Mouse (Mus musculus): ENCODE data around the gene Gsto2. TPM values are rescaled to one million over a fixed set of nuclear protein-coding genes. Genes with fewer than 3 reads are reported as not detected.

The Gsto2 gene
- polyA plus RNA-seq, 1 experiment = not detected

DNA sequence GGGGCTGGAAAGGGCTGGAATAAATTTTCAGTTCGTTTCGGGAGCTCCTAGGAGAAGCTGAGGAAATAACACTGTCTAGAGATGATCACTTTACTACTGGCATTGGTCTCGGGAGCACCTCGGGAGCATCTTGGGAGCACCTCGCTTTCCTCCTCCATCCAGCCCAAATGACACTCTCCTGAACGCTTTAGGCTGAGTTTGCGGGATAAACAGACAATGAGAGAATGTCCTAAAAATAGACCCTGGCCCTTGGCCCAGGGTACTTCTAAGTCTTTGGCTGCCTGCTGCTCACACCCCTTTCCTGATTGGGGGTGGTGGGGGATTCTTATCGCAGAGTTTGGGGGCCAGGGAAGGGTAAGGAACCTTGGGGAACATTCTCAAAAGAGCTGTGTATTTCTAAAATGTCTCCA is 54.6 kb downstream of the Gsto2 start:
- Histone ChIP-seq H3K4me3 (ENCODE audit: insufficient read depth, low read depth, low read length) (no peak overlapping the region), H3K27ac (ENCODE audit: insufficient read depth, low read depth, low read length) (no peak overlapping the region), H3K4me1 (ENCODE audit: control insufficient read depth, insufficient read depth, low read length) (peaks cover 7% of the 10 kb centered on the region)
- WGBS = 1% methylated on average over 8 of the region's 8 CpGs
- no peak for TF ChIP-seq POLR2A (IDR thresholded peaks at IDR 0.05; ENCODE audit: insufficient read depth, low read depth, low read length)
- TF ChIP-seq CTCF (IDR thresholded peaks at IDR 0.05; ENCODE audit: insufficient read depth, low read depth, low read length) = no peak

DNA sequence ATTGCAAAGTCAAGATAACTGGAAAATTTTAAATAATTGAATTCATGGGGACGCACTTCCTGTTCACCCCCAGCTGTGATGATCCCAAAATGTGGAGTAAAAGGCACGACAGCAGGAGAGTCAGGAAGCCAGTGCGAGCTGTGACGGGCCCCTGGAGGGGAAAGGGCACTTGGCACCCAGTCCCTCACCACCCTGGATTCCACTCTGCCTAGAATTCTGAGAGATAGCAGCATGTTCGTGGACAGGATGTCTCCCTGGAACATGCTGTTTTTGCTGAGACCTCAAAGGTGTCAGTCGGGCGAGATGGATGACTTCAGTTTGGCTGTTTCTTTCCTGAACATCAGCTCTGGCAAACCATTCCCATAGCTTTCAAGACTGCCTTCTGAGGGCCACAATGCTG is 60.5 kb downstream of the Gsto2 start:
- Histone ChIP-seq H3K4me3 (ENCODE audit: insufficient read depth, low read depth, low read length) (no peak overlapping the region), H3K27ac (ENCODE audit: insufficient read depth, low read depth, low read length) (no peak overlapping the region), H3K4me1 (ENCODE audit: control insufficient read depth, insufficient read depth, low read length) (no peaks in the 10 kb centered on the region)
- TF ChIP-seq CTCF (IDR thresholded peaks at IDR 0.05; ENCODE audit: insufficient read depth, low read depth, low read length) (no peak), POLR2A (IDR thresholded peaks at IDR 0.05; ENCODE audit: insufficient read depth, low read depth, low read length) (no peak)
- 87% methylated on average over 7 of the region's 7 CpGs for WGBS

DNA sequence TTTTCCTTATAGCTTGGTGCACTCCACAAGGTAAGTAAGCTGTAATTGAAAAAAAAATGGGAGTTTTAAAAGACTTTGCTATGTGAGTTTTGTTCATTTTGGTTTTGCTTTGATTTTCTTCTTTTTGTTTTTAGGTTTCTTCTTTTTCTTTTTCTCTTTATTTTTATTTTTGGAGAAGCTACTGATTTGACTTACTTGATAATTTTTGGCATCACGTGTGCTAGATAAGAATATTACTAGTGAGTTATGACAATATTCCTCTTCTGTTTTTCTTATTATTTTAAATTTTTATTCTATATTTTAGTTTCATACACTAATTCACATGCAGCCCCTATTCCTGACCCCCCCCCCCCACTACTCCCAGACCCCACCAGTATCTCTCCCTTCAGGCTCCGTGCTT is 61.7 kb downstream of the Gsto2 start:
- 94% methylated on average over 2 of the region's 2 CpGs for WGBS
- TF ChIP-seq CTCF (IDR thresholded peaks at IDR 0.05; ENCODE audit: insufficient read depth, low read depth, low read length) (no peak), POLR2A (IDR thresholded peaks at IDR 0.05; ENCODE audit: insufficient read depth, low read depth, low read length) (no peak)
- H3K4me3 ChIP-seq (ENCODE audit: insufficient read depth, low read depth, low read length) = no peak overlapping the region
- no peak overlapping the region for H3K27ac ChIP-seq (ENCODE audit: insufficient read depth, low read depth, low read length)
- H3K4me1 ChIP-seq (ENCODE audit: control insufficient read depth, insufficient read depth, low read length) = no peaks in the 10 kb centered on the region

DNA sequence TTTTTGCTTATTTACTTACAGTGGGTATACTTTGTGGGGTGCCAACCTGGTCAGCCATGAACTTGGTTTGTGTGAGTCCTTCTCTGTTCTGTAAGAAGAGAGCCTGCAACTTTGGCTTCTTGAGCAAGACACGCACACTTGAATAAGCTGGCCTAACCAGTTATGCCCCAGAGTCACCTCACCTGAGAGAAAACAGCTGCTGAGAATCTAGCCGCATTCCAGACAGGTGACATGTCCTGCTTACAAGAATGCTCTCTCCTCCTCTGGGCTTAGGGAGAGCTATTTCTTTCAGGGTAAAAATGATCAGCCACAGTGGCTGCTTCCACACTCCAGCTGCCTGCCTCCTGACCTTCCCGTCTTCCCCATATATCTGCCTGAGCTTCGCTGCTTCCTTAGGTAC is 63.7 kb downstream of the Gsto2 start:
- no peak overlapping the region for H3K27ac ChIP-seq (ENCODE audit: insufficient read depth, low read depth, low read length)
- TF ChIP-seq POLR2A (IDR thresholded peaks at IDR 0.05; ENCODE audit: insufficient read depth, low read depth, low read length) (no peak), CTCF (IDR thresholded peaks at IDR 0.05; ENCODE audit: insufficient read depth, low read depth, low read length) (no peak)
- WGBS = 94% methylated on average over 4 of the region's 4 CpGs
- no peak overlapping the region for H3K4me3 ChIP-seq (ENCODE audit: insufficient read depth, low read depth, low read length)
- H3K4me1 ChIP-seq (ENCODE audit: control insufficient read depth, insufficient read depth, low read length) = no peaks in the 10 kb centered on the region

DNA sequence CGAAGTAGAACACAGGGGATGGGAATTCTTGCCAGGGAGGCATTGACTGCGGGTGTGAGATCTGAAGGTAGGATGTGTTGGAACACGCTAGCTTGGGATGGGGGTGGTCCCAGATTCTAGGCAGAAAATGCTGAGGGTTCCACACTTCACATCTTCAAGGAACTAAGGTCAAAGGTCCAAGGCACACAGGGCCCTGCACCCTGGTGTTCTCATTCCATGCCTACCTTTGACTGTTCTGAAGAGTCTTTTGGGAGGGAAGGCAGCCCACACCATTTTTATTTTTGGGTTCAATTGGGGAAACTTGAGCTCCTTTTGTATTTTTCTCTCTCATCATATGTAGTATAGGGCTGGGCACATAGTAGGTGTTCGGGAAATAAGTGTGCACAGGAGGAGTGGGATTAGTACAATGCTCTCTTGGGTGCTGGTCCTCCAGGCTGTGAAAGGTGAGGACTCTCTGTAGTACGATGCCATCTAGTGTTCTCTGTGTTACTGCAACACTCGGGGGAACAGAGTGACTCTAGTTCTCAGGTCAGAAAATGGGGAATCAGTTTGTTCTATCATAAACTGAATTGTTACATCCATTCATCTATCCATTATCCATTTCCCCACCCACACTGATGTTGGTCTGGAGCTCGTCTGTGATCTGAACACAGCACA is 66.8 kb downstream of the Gsto2 start:
- TF ChIP-seq POLR2A (IDR thresholded peaks at IDR 0.05; ENCODE audit: insufficient read depth, low read depth, low read length) = no peak
- TF ChIP-seq CTCF (IDR thresholded peaks at IDR 0.05; ENCODE audit: insufficient read depth, low read depth, low read length) = no peak
- Histone ChIP-seq H3K27ac (ENCODE audit: insufficient read depth, low read depth, low read length) (no peak overlapping the region), H3K4me3 (ENCODE audit: insufficient read depth, low read depth, low read length) (no peak overlapping the region), H3K4me1 (ENCODE audit: control insufficient read depth, insufficient read depth, low read length) (no peaks in the 10 kb centered on the region)
- WGBS = 41% methylated on average over 7 of the region's 7 CpGs

DNA sequence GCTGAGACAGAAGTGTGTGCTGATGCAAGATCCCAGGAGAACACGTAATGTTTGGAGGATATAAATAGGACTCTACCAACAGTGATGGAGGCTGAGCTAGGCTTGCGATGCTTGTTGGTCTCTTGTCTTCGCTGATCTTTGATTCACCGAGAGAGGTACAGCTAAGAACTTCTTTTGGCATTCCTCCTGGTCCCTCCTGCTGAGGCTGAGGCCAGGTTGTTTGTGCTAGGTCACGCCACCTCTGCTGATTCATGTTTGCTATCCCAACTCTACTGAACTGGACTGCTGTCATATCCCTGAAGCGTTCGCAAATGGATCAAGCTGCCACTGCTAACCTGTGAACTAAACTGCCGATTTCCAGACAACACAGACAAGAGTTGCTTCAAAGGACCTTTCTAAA is 68.8 kb downstream of the Gsto2 start:
- H3K4me1 ChIP-seq (ENCODE audit: control insufficient read depth, insufficient read depth, low read length) = peaks cover 12% of the 10 kb centered on the region
- H3K4me3 ChIP-seq (ENCODE audit: insufficient read depth, low read depth, low read length) = no peak overlapping the region
- WGBS = 93% methylated on average over 8 of the region's 8 CpGs
- TF ChIP-seq POLR2A (IDR thresholded peaks at IDR 0.05; ENCODE audit: insufficient read depth, low read depth, low read length) (no peak), CTCF (IDR thresholded peaks at IDR 0.05; ENCODE audit: insufficient read depth, low read depth, low read length) (no peak)
- no peak overlapping the region for H3K27ac ChIP-seq (ENCODE audit: insufficient read depth, low read depth, low read length)

DNA sequence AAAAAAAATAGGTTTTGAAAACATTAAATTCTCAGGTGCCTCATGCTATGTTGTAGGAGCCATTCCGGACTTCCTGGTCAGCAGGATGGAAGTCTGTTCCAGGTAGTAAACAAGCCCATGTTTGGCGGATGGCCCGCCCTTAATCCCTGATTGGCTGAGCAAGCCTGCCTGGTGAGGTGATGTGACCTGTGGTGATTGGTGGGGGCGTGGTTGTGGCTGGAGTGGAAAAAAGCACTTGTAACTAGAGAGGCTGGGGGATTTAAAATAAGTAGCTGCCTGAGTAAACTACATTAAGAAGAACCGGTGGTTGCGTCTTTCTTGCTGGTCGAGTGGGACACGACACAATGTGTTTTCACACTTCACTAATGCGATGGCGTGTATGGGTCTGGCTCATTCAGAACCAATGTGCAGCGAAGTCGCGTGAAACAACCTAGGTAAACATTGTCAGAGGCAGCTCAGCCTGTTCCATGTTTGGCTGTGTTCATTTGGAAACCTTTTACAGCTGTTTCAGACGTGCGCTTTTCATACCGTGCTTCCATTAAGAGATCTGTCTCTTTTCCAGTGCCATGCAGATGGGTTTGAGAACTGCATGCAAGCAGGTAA is 69.4 kb downstream of the Gsto2 start:
- H3K4me3 ChIP-seq (ENCODE audit: insufficient read depth, low read depth, low read length) = no peak overlapping the region
- 77% methylated on average over 16 of the region's 16 CpGs for WGBS
- no peak for TF ChIP-seq CTCF (IDR thresholded peaks at IDR 0.05; ENCODE audit: insufficient read depth, low read depth, low read length)
- TF ChIP-seq POLR2A (IDR thresholded peaks at IDR 0.05; ENCODE audit: insufficient read depth, low read depth, low read length) = no peak
- H3K4me1 ChIP-seq (ENCODE audit: control insufficient read depth, insufficient read depth, low read length) = peaks cover 12% of the 10 kb centered on the region
- H3K27ac ChIP-seq (ENCODE audit: insufficient read depth, low read depth, low read length) = no peak overlapping the region

DNA sequence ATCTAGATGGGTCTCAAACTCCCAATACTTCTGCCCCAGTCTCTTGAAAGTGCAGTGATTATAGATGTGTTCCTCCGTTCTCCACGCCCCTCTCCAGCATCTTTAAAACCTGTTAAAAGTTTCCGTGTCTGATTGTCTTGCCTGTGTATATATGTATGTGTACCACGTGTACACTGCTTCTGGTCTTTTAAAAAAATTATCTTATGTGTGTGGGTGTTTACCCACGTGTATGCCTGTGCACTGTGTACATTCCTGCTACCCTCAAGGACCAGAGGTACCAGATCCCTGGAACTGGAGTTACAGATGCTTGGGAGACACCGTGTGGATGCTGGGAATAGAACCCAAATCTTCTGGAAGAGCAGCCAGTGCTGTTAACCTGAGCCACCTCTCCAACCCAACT is 70.2 kb downstream of the Gsto2 start:
- 88% methylated on average over 6 of the region's 6 CpGs for WGBS

More for the DNA sequence above, 70.2 kb downstream of the Gsto2 start:
- H3K27ac ChIP-seq (ENCODE audit: insufficient read depth, low read depth, low read length) = no peak overlapping the region
- no peak for TF ChIP-seq CTCF (IDR thresholded peaks at IDR 0.05; ENCODE audit: insufficient read depth, low read depth, low read length)
- TF ChIP-seq POLR2A (IDR thresholded peaks at IDR 0.05; ENCODE audit: insufficient read depth, low read depth, low read length) = no peak
- peaks cover 14% of the 10 kb centered on the region for H3K4me1 ChIP-seq (ENCODE audit: control insufficient read depth, insufficient read depth, low read length)
- no peak overlapping the region for H3K4me3 ChIP-seq (ENCODE audit: insufficient read depth, low read depth, low read length)

Other genes starting within 250 kb of the Gsto2 start
- not detected in 2 replicates for gene Col17a1, start 173.4 kb upstream of the Gsto2 start, polyA plus RNA-seq (2012; ENCODE audit: insufficient read depth, insufficient read length, low replicate concordance, missing spikeins)
- gene Sfr1, start 133.9 kb upstream of the Gsto2 start, polyA plus RNA-seq (2012; ENCODE audit: insufficient read depth, insufficient read length, low replicate concordance, missing spikeins) = not detected in 2 replicates
- gene Gsto1, start 10.6 kb upstream of the Gsto2 start, polyA plus RNA-seq (2012; ENCODE audit: insufficient read depth, insufficient read length, low replicate concordance, missing spikeins) = not detected in 2 replicates
- gene Cfap43, start 53.8 kb downstream of the Gsto2 start, polyA plus RNA-seq (2012; ENCODE audit: insufficient read depth, insufficient read length, low replicate concordance, missing spikeins) = not detected in 2 replicates
- not detected in 2 replicates for gene Itprip, start 53.8 kb downstream of the Gsto2 start, polyA plus RNA-seq (2012; ENCODE audit: insufficient read depth, insufficient read length, low replicate concordance, missing spikeins)
- gene Cfap58, start 72.1 kb downstream of the Gsto2 start, polyA plus RNA-seq (2012; ENCODE audit: insufficient read depth, insufficient read length, low replicate concordance, missing spikeins) = not detected in 2 replicates

All from olfactory bulb, adult 2 months (tissue).